Mouse (Mus musculus) ES-Bruce4 (cell line): ENCODE results near the gene Iqcd.

Source experiments
- CTCF ChIP-seq: IDR thresholded peaks from one replicate; pipeline ENCODE4 v1.8.1; 2011; ENCODE audit warnings: low read depth, low read length
- EP300 ChIP-seq: IDR thresholded peaks from 2 replicates; pipeline ENCODE4 v1.6.1; 2011; ENCODE audit warnings: low read depth, low read length; ENCODE audit not compliant: insufficient read depth
- POLR2A ChIP-seq: IDR thresholded peaks from one replicate; pipeline ENCODE4 v1.8.1; 2011; ENCODE audit warnings: low read length; ENCODE audit not compliant: insufficient read depth

GRCm38 (mm10) chr5:120621078-120621765 lies 32.4 kb downstream of the Iqcd start:
- TF ChIP-seq POLR2A (no peak), CTCF (no peak), EP300 (no peak)
